Mouse (Mus musculus) liver, embryonic 11.5 days (tissue): ENCODE measurements around the gene Fxr1. TPM values are rescaled to one million over a fixed set of nuclear protein-coding genes. Genes with fewer than 3 reads are reported as not detected.

Experiments
- ATAC-seq: fragments of 200-750 bp; cut with Nextera tagmentation; replicated peaks from 2 replicates; pipeline ENCODE4 v1.8.0; 2017; ENCODE audit warnings: moderate number of reproducible peaks, mild to moderate bottlenecking, moderate TSS enrichment, moderate library complexity; ENCODE audit not compliant: low FRiP score
- DNase-seq: peaks from one replicate; pipeline ENCODE4 v3.0.0-alpha.2; 2017; ENCODE audit warnings: low spot score
- H3K27ac ChIP-seq: fragments of 300-500 bp; sonication (generic); 2 replicates; pipeline ENCODE4 v1.5.1; 2014; ENCODE audit warnings: mild to moderate bottlenecking, low read depth, low read length, control low read depth
- H3K27me3 ChIP-seq: fragments of 300-500 bp; sonication (generic); replicated peaks from 2 replicates; pipeline ENCODE4 v1.6.1; 2014; ENCODE audit warnings: low read length, mixed read lengths; ENCODE audit not compliant: control insufficient read depth, insufficient read depth
- H3K36me3 ChIP-seq: fragments of 300-500 bp; sonication (generic); 2 replicates; pipeline ENCODE4 v1.6.1; 2014; ENCODE audit warnings: mild to moderate bottlenecking, low read length, moderate library complexity, mixed read lengths; ENCODE audit not compliant: control insufficient read depth, insufficient read depth
- H3K4me1 ChIP-seq: fragments of 300-500 bp; sonication (generic); replicated peaks from 2 replicates; pipeline ENCODE4 v1.6.1; 2014; ENCODE audit warnings: low read length, mixed read lengths; ENCODE audit not compliant: control insufficient read depth, insufficient read depth
- H3K4me2 ChIP-seq: fragments of 300-500 bp; sonication (generic); 2 replicates; pipeline ENCODE4 v1.6.1; 2014; ENCODE audit warnings: mild to moderate bottlenecking, control low read depth, moderate library complexity
- H3K4me3 ChIP-seq: fragments of 300-500 bp; sonication (generic); 2 replicates; pipeline ENCODE4 v1.5.1; 2014; ENCODE audit warnings: low read depth, low read length, control low read depth
- H3K9ac ChIP-seq: fragments of 300-500 bp; sonication (generic); 2 replicates; pipeline ENCODE4 v1.6.1; 2014; ENCODE audit warnings: low read depth, low read length, control low read depth
- H3K9me3 ChIP-seq: fragments of 300-500 bp; sonication (generic); 2 replicates; pipeline ENCODE4 v1.6.1; 2016; ENCODE audit warnings: low read length, inconsistent platforms, mixed read lengths; ENCODE audit not compliant: control insufficient read depth
- WGBS: fragments of 180-500 bp; shearing (Covaris S2); extraction: QIAGEN DNeasy Blood & Tissue Kit; methylation state at CpG from one replicate; pipeline ENCODE4 v1.1.7; 2014; 5-methylcytosine and 5-hydroxymethylcytosine counted together
- polyA plus RNA-seq: library from polyadenylated mRNA; unstranded; fragments of >200 nt; fragmentation: Nextera tagmentation; extraction: Ambion mirVana; gene quantifications from 2 replicates; pipeline ENCODE4 v1.2.1, GENCODE M21; 2014

The Fxr1 gene
- polyA plus RNA-seq, 1 experiment from 2014 or later: 67.9 TPM

DNA sequence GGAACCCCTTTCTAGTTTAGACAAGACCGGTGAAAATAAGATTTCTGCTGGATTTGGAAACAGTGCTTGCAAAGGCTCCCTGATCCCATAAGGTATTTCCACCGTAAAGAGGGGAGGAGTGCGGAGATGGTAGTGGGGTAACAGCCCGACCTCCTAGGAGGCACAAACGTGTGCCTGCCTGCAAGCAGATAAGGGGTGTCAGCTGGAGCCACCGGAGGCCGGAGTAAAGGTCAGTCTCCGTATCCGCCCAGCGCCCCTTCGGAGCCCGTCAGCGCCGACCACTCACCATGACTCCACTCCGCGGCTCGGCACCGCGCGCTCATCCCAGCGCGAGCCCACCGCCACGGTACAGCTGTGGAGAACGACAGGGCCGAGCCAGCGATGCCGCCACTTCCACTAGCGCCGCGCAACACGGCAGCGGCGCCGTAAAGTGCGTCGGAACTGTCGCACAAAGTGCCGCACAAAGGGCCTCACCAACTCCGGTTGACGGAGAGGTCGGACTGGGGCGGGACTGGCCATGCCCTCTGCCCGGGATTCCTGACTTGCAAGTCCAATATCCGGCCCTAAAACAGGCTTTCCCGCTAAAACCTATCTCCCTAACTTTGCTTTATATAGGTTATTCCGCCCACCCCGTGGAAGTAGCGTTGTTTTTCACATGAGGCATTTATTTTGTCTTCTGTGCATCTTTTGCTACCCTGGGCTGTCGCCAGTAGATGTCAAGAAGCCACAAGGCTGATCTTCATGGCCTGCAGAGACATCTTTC lies 61.3 kb downstream of the Fxr1 start, which contains the start of gene Dnajc19:
TSS of gene Dnajc19 (minus strand) at position 422 of the 763 bp plus-strand sequence.
- under 1% methylated on average over 50 of the region's 50 CpGs for WGBS
- Histone ChIP-seq H3K27ac (peak within 1 kb of the TSS; percentile 20; the same call in 1 of the 2 replicates), H3K4me1 (peaks cover 16% of the 10 kb centered on the region), H3K4me3 (peak within 1 kb of the TSS; percentile 79), H3K27me3 (no peaks in the 10 kb centered on the region), H3K9me3 (no peaks in the 10 kb centered on the region), H3K36me3 (peaks cover 3% of the 10 kb centered on the region; the same call in 1 of the 2 replicates), H3K4me2 (peak within 1 kb of the TSS; percentile 76), H3K9ac (peak within 1 kb of the TSS; percentile 72)
- DNase-seq: peak; percentile 89
- peak; percentile 90 for ATAC-seq

DNA sequence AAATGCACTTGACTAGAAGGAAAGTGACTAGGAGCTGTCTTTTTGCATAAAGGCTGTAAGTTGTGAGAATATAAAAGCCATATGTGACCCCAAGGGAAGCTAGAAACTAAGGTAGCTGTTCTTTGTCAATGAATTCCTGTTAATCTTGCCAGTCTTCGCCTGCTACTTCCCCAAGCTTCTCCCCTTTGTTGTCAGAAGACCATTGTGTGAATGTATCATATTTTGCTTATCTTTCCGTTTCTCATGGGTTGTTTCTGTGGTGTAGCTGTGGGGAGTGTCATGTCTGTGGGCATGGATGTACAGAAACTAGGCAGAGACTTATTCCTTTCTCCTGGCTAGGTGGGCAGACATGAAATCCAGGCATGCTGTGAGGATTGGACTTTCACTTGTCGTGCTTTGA lies 62.2 kb downstream of the Fxr1 start:
- H3K27ac ChIP-seq: no peak overlapping the region
- H3K27me3 ChIP-seq: no peaks in the 10 kb centered on the region
- 68% methylated on average over 3 of the region's 3 CpGs for WGBS
- no peak for ATAC-seq
- peaks cover 3% of the 10 kb centered on the region; the same call in 1 of the 2 replicates for H3K36me3 ChIP-seq
- H3K4me2 ChIP-seq: peak overlapping the region; percentile 76
- H3K4me3 ChIP-seq: no peak overlapping the region
- peaks cover 16% of the 10 kb centered on the region for H3K4me1 ChIP-seq
- H3K9me3 ChIP-seq: no peaks in the 10 kb centered on the region
- H3K9ac ChIP-seq: peak overlapping the region; percentile 17; the same call in 1 of the 2 replicates
- no peak for DNase-seq

DNA sequence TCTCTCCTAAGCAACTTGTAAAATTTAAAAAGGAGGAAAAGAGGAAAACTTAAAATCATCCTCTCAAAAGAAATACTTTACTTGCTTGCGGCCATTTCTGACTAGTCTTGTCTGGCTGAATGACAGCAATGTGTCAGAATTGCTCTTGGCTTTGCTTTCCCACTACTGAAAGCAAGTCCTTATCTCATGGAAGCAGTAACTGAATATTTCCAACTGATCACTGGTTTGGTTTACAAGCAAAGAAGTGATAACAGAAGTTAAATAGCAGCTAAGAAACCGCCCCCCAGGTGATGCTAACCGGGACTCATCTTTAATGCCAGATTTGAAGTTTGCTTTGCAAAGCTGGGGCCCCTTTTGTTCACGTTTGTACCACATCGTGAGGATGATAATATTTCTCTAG lies 63.9 kb downstream of the Fxr1 start:
- DNase-seq (no peak), ATAC-seq (no peak)
- Histone ChIP-seq H3K27ac (no peak overlapping the region), H3K9ac (no peak overlapping the region), H3K4me1 (peaks cover 16% of the 10 kb centered on the region), H3K27me3 (no peaks in the 10 kb centered on the region), H3K36me3 (peaks cover 1% of the 10 kb centered on the region; the same call in 1 of the 2 replicates), H3K4me3 (no peak overlapping the region), H3K4me2 (no peak overlapping the region), H3K9me3 (no peaks in the 10 kb centered on the region)
- 57% methylated on average over 5 of the region's 5 CpGs for WGBS

DNA sequence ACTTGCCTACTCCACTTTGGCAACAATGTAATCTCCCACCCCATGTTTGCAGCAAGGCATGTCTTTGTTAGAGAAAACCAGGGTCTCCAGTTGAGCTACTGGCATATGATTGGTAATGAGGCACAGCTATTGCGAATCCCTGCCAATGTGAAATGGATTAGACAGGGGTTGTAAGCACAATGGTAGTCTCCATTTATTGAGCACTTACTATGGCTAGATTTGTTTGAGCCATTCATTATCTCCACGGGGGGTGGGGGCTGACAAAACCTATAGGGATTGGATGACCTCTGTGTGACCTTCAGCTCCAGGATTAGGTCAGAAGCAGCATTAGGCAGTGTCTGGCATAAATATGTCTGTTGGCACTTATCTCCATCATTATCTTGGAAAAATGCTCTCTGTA lies 83.1 kb downstream of the Fxr1 start:
- no peak overlapping the region for H3K4me2 ChIP-seq
- no peaks in the 10 kb centered on the region for H3K9me3 ChIP-seq
- WGBS: 64% methylated on average over 2 of the region's 2 CpGs
- H3K9ac ChIP-seq: no peak overlapping the region
- DNase-seq (no peak), ATAC-seq (no peak)
- no peaks in the 10 kb centered on the region for H3K4me1 ChIP-seq
- peaks cover 10% of the 10 kb centered on the region; the same call in 1 of the 2 replicates for H3K27me3 ChIP-seq
- no peak overlapping the region for H3K4me3 ChIP-seq
- H3K36me3 ChIP-seq: no peaks in the 10 kb centered on the region
- H3K27ac ChIP-seq: no peak overlapping the region

DNA sequence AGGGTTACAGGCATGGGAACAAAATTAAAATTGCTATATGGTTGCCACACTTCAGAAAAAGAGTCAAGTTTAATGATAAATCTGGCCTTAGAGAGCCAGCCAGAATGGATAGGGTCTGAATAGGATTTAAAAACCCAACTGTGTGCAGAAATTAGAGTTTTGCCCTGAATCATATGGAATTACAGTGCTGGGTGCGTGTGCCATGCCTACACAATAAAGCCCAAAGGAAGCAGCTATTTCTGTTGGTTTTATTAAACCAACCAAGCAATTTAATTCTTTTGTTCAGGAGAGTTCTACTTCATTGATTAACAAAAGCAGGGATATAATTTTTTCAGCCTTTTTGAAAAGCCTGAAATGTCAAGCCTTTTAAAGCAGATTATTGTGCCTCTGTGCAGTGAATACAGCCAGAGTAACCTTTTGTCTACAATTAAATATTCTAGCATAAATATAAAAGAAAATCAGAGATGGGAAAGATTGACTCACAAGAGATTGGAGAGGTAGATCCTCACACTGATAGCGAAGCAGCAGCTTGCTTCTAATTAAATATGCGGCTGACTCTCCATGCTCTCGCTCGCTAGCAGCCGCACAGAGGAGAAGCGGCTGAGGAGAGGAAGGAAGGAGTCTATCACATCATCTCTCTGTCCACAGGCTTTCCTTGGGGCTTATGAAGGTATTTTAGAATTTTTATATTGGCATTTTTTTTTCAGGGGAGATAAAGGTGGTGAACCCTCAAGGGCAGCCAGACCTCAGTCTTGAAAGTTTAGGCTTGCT lies 84.3 kb downstream of the Fxr1 start:
- H3K4me3 ChIP-seq: no peak overlapping the region
- 42% methylated on average over 7 of the region's 7 CpGs for WGBS
- no peaks in the 10 kb centered on the region for H3K4me1 ChIP-seq
- ATAC-seq: no peak
- H3K4me2 ChIP-seq: no peak overlapping the region
- H3K27me3 ChIP-seq: peaks cover 10% of the 10 kb centered on the region; the same call in 1 of the 2 replicates
- no peak overlapping the region for H3K9ac ChIP-seq
- no peaks in the 10 kb centered on the region for H3K9me3 ChIP-seq
- H3K27ac ChIP-seq: no peak overlapping the region
- no peaks in the 10 kb centered on the region for H3K36me3 ChIP-seq
- DNase-seq: no peak

DNA sequence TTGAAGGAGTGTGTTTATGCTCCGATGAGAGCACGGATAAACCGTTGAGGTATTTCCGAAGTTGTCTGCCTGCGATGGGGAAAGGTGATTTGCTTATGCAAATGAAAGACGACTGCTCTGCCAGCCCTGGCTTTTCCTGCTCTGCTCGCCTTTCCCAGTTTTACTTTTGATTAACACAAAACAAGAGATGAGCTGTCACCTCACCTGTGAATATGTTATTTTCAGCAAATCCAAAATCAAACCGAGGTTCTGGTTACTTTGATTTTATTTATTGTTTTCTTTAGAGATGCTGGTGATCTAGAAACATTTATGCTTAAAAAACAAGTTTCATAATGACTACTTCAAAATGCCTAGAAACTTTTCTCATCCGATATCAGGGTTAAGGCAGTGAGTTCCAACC lies 86.7 kb downstream of the Fxr1 start:
- no peak for ATAC-seq
- no peak overlapping the region for H3K9ac ChIP-seq
- no peak overlapping the region for H3K27ac ChIP-seq
- 12% methylated on average over 9 of the region's 9 CpGs for WGBS
- H3K4me1 ChIP-seq: no peaks in the 10 kb centered on the region
- no peaks in the 10 kb centered on the region for H3K36me3 ChIP-seq
- H3K9me3 ChIP-seq: no peaks in the 10 kb centered on the region
- H3K4me3 ChIP-seq: no peak overlapping the region
- no peak overlapping the region for H3K4me2 ChIP-seq
- DNase-seq: no peak
- peaks cover 10% of the 10 kb centered on the region; the same call in 1 of the 2 replicates for H3K27me3 ChIP-seq

DNA sequence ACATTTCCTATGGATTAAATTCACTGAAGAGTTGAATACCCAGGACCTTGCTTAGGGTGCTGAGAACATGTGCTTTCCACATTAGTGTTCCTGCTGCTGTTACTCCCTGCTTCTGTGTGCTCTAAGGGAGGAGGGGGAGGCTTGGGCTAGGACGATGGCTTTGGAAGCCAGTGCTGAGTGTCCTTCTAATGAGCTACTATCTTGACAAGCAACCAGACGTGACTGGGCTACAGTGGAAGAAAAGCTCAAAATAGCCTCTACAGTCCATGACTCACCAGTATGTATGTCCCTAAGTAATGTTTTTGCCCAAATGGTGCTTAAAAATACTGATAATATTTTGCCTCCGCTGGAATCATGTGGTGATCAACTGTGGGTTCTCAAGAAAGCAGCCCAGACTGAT lies 87.9 kb downstream of the Fxr1 start:
- H3K4me3 ChIP-seq: no peak overlapping the region
- no peak overlapping the region for H3K9ac ChIP-seq
- peaks cover 10% of the 10 kb centered on the region; the same call in 1 of the 2 replicates for H3K27me3 ChIP-seq
- ATAC-seq (no peak), DNase-seq (no peak)
- H3K4me2 ChIP-seq: no peak overlapping the region
- H3K27ac ChIP-seq: no peak overlapping the region
- 49% methylated on average over 3 of the region's 3 CpGs for WGBS
- H3K36me3 ChIP-seq: no peaks in the 10 kb centered on the region
- H3K4me1 ChIP-seq: no peaks in the 10 kb centered on the region
- no peaks in the 10 kb centered on the region for H3K9me3 ChIP-seq

DNA sequence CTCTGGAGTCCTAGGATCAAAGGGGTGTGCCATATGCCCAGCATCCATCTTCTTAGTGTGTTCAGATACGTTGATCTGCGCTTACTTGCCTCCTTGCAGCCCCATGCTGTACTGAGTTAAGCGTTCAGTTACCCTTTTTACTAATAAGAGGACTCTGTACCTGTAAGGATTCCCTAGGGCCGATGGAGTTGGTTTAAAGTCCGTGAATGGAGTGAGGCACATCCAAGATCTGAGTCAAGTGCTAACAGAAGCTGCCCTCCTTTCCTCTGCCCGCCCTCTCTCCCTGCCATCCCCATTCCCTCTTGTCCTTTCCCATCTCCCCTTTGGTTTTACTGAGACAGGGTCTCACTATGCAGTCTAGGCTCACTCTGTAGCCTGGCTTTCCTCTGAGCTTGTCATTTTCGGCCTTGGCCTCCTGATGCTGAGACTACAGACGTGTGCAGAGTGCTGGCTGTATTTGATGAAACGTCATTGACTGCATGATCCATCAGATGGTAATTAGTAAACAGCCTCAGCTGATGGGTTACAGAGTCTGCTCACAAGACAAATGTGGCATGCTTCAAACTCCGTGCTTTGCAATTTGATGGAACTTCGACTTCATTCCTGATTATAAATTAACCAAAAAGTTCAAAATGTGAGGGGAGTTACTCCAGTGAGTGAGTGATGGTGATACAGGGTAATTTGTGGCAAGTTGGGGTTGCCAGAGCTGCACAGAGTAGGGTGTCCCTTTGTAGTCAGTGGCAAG lies 92.4 kb downstream of the Fxr1 start:
- no peaks in the 10 kb centered on the region for H3K9me3 ChIP-seq
- no peaks in the 10 kb centered on the region for H3K27me3 ChIP-seq
- 64% methylated on average over 11 of the region's 11 CpGs for WGBS
- H3K9ac ChIP-seq: no peak overlapping the region
- H3K4me1 ChIP-seq: no peaks in the 10 kb centered on the region
- no peak overlapping the region for H3K27ac ChIP-seq
- no peaks in the 10 kb centered on the region for H3K36me3 ChIP-seq
- H3K4me2 ChIP-seq: no peak overlapping the region
- DNase-seq: no peak
- H3K4me3 ChIP-seq: no peak overlapping the region
- ATAC-seq: no peak
